Mouse (Mus musculus) small intestine, adult 10 weeks (tissue): ENCODE results near the gene Zfp992. TPM values are rescaled to one million over a fixed set of nuclear protein-coding genes. Genes with fewer than 3 reads are reported as not detected.

ENCODE experiments used
- polyA plus RNA-seq: library from polyadenylated mRNA; stranded (reverse); fragments of 350-450 nt; fragmentation: Illumina TruSeq; extraction: RNeasy Lipid Tissue Mini Kit (QIAGEN cat#74804); gene quantifications from one replicate; pipeline ENCODE4 v1.2.3, GENCODE M21; 2014; ENCODE audit warnings: low replicate concordance

The Zfp992 gene
- 9.2 TPM for polyA plus RNA-seq

GRCm38 (mm10) chr4:146448950-146449349, at the start of gene Zfp992:
Zfp992 (plus strand) TSS chr4:146449023.

GRCm38 (mm10) chr4:146501727-146502126, 52.9 kb downstream of the Zfp992 start, which contains the start of gene Zfp981:
Zfp981 (plus strand) TSS chr4:146502027.

Other genes starting within 250 kb of the Zfp992 start
- not detected for gene Zfp981, start 53.0 kb downstream of the Zfp992 start, polyA plus RNA-seq
- 8.4 TPM for gene Zfp993, start 161.9 kb downstream of the Zfp992 start, polyA plus RNA-seq